Mouse (Mus musculus) MEL (cell line): Measurements from ENCODE around the gene Tubd1.

Source experiments
- BHLHE40 ChIP-seq: IDR thresholded peaks from 2 replicates; pipeline ENCODE4 v1.6.1; 2012; ENCODE audit warnings: low read depth, mild to moderate bottlenecking, inconsistent platforms, low read length, improper control_type of control experiment, borderline replicate concordance
- CTCF ChIP-seq, 3 experiments: IDR thresholded peaks in 2 of 3; conservative IDR thresholded peaks in 1 of 3; 2 replicates each; pipeline ENCODE4 v1.5.1; 2011 to 2012; ENCODE audit warnings: low read length in 3 of 3, low read depth in 2 of 3, mild to moderate bottlenecking in 2 of 3, improper control_type of control experiment in 1 of 3, inconsistent platforms in 1 of 3, mixed read lengths in 1 of 3, moderate library complexity in 1 of 3; ENCODE audit not compliant: control insufficient read depth in 1 of 3, insufficient read depth in 1 of 3, poor library complexity in 1 of 3, severe bottlenecking in 1 of 3
- ELF1 ChIP-seq: IDR thresholded peaks from 2 replicates; pipeline ENCODE4 v1.6.1; 2014; ENCODE audit warnings: low read depth, mild to moderate bottlenecking, inconsistent platforms, low read length, improper control_type of control experiment, moderate library complexity
- GATA1 ChIP-seq: IDR thresholded peaks from 2 replicates; pipeline ENCODE4 v1.6.1; 2011; ENCODE audit warnings: low read depth, low read length, improper control_type of control experiment
- MAFK ChIP-seq: IDR thresholded peaks from 2 replicates; pipeline ENCODE4 v1.6.1; 2011; ENCODE audit warnings: low read depth, mild to moderate bottlenecking, low read length, improper control_type of control experiment, borderline replicate concordance
- MAZ ChIP-seq: IDR thresholded peaks from 2 replicates; pipeline ENCODE4 v1.6.1; 2012; ENCODE audit warnings: low read depth, mild to moderate bottlenecking, inconsistent platforms, low read length, improper control_type of control experiment
- POLR2A ChIP-seq, 2 experiments: IDR thresholded peaks; 2 replicates each; pipeline ENCODE4 v1.6.1; 2011 to 2012; ENCODE audit warnings: low read length in 2 of 2, mild to moderate bottlenecking in 2 of 2, control low read depth in 1 of 2, improper control_type of control experiment in 1 of 2, low read depth in 1 of 2, moderate library complexity in 1 of 2; ENCODE audit not compliant: control insufficient read depth in 1 of 2, insufficient read depth in 1 of 2, poor library complexity in 1 of 2
- ZMIZ1 ChIP-seq: IDR thresholded peaks from 2 replicates; pipeline ENCODE4 v1.6.1; 2012; ENCODE audit warnings: low read depth, mild to moderate bottlenecking, inconsistent platforms, low read length, improper control_type of control experiment, moderate library complexity
- ZNF384 ChIP-seq: IDR thresholded peaks from 2 replicates; pipeline ENCODE4 v1.6.1; 2012; ENCODE audit warnings: low read depth, mild to moderate bottlenecking, inconsistent platforms, low read length, improper control_type of control experiment

DNA sequence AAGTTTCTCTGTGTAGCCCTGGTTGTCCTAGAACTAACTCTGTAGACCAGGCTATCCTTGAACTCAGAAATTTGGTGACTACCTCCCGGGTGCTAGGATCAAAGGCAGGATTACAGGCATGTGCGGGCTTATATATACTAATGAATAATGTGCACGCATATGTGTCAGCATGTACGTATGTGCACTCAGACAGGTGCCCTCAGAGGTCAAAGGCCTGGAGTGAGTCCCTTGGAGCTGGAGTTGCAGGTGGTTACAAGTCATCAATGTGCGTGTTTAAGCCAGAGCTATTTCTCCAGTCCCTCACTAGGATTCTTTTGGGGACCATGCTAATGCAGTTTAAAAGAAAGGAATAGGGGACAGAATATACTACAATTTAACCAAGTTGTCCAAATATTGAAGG, 53.4 kb downstream of the Tubd1 start:
- TF ChIP-seq CTCF (IDR thresholded peaks at IDR 0.05 in 2 of 3, conservative IDR thresholded peaks at IDR 0.05 in 1 of 3; ENCODE audit: control insufficient read depth in 1 of 3, insufficient read depth in 1 of 3, low read depth in 2 of 3, low read length in 3 of 3, poor library complexity in 1 of 3, severe bottlenecking in 1 of 3) (no peak), GATA1 (no peak), POLR2A (IDR thresholded peaks at IDR 0.05; ENCODE audit: control insufficient read depth in 1 of 2, insufficient read depth in 1 of 2, low read depth in 1 of 2, low read length in 2 of 2, poor library complexity in 1 of 2) (no peak), ZNF384 (no peak), MAFK (no peak), MAZ (no peak), BHLHE40 (no peak), ZMIZ1 (no peak), ELF1 (no peak)
